Mouse (Mus musculus) limb, embryonic 12.5 days (tissue): ENCODE measurements around the gene Mcee. TPM values are rescaled to one million over a fixed set of nuclear protein-coding genes. Genes with fewer than 3 reads are reported as not detected.

Experiments used
- ATAC-seq: fragments of 200-750 bp; cut with Nextera tagmentation; 2 replicates; pipeline ENCODE4 v1.8.0; 2017; ENCODE audit warnings: low read depth, moderate TSS enrichment; ENCODE audit not compliant: insufficient number of reproducible peaks, insufficient read depth, low FRiP score, low TSS enrichment
- H3K27ac ChIP-seq: fragments of 300-500 bp; sonication (generic); 2 replicates; pipeline ENCODE4 v1.5.1; 2016; ENCODE audit warnings: mild to moderate bottlenecking, moderate library complexity
- H3K27me3 ChIP-seq: fragments of 300-500 bp; sonication (generic); 2 replicates; pipeline ENCODE4 v1.6.1; 2016; ENCODE audit warnings: mild to moderate bottlenecking, moderate library complexity
- H3K36me3 ChIP-seq: fragments of 300-500 bp; sonication (generic); 2 replicates; pipeline ENCODE4 v1.6.1; 2016; ENCODE audit warnings: mild to moderate bottlenecking, moderate library complexity
- H3K4me1 ChIP-seq: fragments of 300-500 bp; sonication (generic); replicated peaks from 2 replicates; pipeline ENCODE4 v1.6.1; 2016
- H3K4me2 ChIP-seq: fragments of 300-500 bp; sonication (generic); 2 replicates; pipeline ENCODE4 v1.6.1; 2016; ENCODE audit warnings: mild to moderate bottlenecking, moderate library complexity
- H3K4me3 ChIP-seq: fragments of 300-500 bp; sonication (generic); replicated peaks from 2 replicates; pipeline ENCODE4 v1.5.1; 2016; ENCODE audit warnings: mild to moderate bottlenecking
- H3K9ac ChIP-seq: fragments of 300-500 bp; sonication (generic); replicated peaks from 2 replicates; pipeline ENCODE4 v1.6.1; 2016; ENCODE audit warnings: mild to moderate bottlenecking, moderate library complexity
- H3K9me3 ChIP-seq: fragments of 300-500 bp; sonication (generic); 2 replicates; pipeline ENCODE4 v1.6.1; 2016; ENCODE audit warnings: mild to moderate bottlenecking, moderate library complexity
- WGBS: fragments of 180-500 bp; shearing (Covaris S2); methylation state at CpG from one replicate; pipeline ENCODE4 v1.1.7; 2016; 5-methylcytosine and 5-hydroxymethylcytosine counted together
- polyA plus RNA-seq: library from polyadenylated mRNA; unstranded; fragments of >200 nt; fragmentation: Nextera tagmentation; extraction: Ambion mirVana; gene quantifications from 2 replicates; pipeline ENCODE4 v1.2.1, GENCODE M21; 2016

Gene Mcee
- polyA plus RNA-seq, 1 experiment from 2014 or later, result 47.0 TPM

- H3K27me3 ChIP-seq, result no peaks in the 10 kb centered on the region
- H3K9me3 ChIP-seq, result no peaks in the 10 kb centered on the region
- 74% methylated on average over 5 of the region's 5 CpGs for WGBS
- no peak for ATAC-seq
- H3K9ac ChIP-seq, result no peak overlapping the region
- no peaks in the 10 kb centered on the region for H3K36me3 ChIP-seq
- H3K4me3 ChIP-seq, result no peak overlapping the region
- no peaks in the 10 kb centered on the region for H3K4me1 ChIP-seq
- no peak overlapping the region for H3K4me2 ChIP-seq
- H3K27ac ChIP-seq, result no peak overlapping the region
Observed at GRCm38 (mm10) chr7:64439595-64440518, 47.5 kb downstream of the Mcee start.

GRCm38 (mm10) chr7:64440519-64440918, 48.1 kb downstream of the Mcee start:
- Histone ChIP-seq H3K9me3 (no peaks in the 10 kb centered on the region), H3K27ac (no peak overlapping the region), H3K27me3 (no peaks in the 10 kb centered on the region), H3K4me1 (no peaks in the 10 kb centered on the region), H3K36me3 (no peaks in the 10 kb centered on the region), H3K4me3 (no peak overlapping the region), H3K4me2 (no peak overlapping the region), H3K9ac (no peak overlapping the region)
- ATAC-seq, result no peak
- 74% methylated on average over 8 of the region's 8 CpGs for WGBS

DNA sequence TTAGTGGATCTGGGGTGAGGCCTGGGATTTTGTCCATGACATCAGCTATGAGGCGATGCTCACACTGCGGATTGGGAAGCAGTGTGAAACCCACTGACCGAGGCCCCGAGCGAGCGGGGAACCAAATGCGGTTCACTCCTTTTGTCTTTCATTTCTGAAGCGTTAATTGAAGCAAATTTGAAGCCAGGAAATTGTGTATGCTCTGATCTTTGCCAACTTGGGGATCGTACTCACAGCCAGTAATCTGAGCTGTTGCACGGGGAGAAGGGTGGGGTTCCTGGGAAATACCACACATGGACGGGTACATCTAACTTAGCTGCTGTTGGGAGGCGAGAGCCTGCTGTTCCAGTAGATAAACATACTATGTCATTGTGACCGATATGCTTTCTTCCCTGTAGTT, 58.2 kb downstream of the Mcee start:
- Histone ChIP-seq H3K27me3 (no peaks in the 10 kb centered on the region), H3K4me1 (no peaks in the 10 kb centered on the region)
- 89% methylated on average over 13 of the region's 13 CpGs for WGBS

GRCm38 (mm10) chr7:64451441-64451840, 59.0 kb downstream of the Mcee start:
- Histone ChIP-seq H3K4me1 (no peaks in the 10 kb centered on the region), H3K4me3 (no peak overlapping the region), H3K9me3 (no peaks in the 10 kb centered on the region), H3K9ac (no peak overlapping the region), H3K27me3 (no peaks in the 10 kb centered on the region), H3K4me2 (no peak overlapping the region), H3K27ac (no peak overlapping the region), H3K36me3 (no peaks in the 10 kb centered on the region)
- ATAC-seq, result no peak
- 76% methylated on average over 4 of the region's 4 CpGs for WGBS

More for the DNA sequence above, 58.2 kb downstream of the Mcee start:
- no peak overlapping the region for H3K4me3 ChIP-seq
- no peak overlapping the region for H3K9ac ChIP-seq
- no peaks in the 10 kb centered on the region for H3K9me3 ChIP-seq
- H3K27ac ChIP-seq, result no peak overlapping the region
- ATAC-seq, result no peak
- no peaks in the 10 kb centered on the region for H3K36me3 ChIP-seq
- no peak overlapping the region for H3K4me2 ChIP-seq

DNA sequence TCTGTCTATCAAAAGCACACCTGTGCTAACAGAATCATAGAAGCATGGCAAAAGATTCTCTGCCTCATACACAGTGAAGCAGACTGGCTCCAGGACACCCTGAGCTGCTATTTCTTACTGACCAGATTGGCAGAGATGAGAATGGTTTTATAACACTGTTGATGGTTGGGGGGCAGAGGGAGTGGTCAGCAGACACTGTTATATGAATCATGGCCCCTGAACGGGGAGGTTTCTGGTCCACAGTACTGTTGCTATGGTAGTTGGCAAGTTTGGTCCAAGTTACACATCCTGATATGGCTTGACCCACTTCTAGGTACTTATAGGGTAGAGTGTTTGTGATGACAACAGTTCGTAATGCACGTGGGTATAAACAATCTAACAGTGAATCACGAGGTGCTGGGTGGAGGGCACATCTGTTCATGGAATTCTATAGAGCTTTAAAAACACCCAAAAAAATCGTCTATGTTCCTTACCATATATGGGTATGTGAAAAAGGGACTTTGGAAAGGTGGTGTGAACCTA, 59.5 kb downstream of the Mcee start:
- Histone ChIP-seq H3K9me3 (no peaks in the 10 kb centered on the region), H3K9ac (no peak overlapping the region), H3K4me2 (no peak overlapping the region), H3K4me3 (no peak overlapping the region), H3K27ac (no peak overlapping the region), H3K4me1 (no peaks in the 10 kb centered on the region), H3K36me3 (no peaks in the 10 kb centered on the region), H3K27me3 (no peaks in the 10 kb centered on the region)
- 78% methylated on average over 5 of the region's 5 CpGs for WGBS
- no peak for ATAC-seq

DNA sequence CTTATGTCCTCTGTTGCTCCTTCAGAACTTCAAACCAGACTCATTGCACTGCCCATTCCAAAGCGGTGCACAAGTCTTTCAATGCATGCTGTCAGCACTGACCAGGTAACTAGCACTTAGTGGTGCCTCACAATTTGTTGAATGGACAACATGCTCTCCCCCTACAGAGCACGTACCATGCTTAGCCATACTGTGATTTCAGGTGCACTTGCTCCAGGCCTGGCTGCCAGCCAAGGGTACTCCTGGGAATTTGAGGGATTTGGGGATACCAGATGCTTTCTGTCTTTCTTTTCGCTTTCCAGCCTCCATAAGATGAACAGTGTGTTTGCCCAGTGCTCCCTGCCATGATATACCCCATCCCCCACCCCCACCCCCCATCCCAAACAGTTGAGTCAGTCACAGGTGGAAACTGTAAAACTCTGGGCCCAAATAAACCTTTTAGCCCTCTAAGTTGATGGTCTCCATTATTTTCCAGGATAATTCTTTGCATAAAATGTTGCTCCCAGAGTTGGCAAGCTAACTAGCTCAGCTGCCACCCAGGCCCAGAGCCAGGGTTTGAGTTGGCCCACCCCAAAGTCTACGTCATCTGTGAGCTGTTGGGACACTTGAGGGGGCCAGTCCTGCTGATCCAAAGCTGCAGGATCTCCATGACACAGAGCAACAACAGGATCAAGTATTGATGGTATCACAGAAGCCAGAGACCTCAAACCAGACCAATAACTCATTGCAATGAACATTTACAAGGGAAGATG, 60.2 kb downstream of the Mcee start:
- H3K27ac ChIP-seq, result no peak overlapping the region
- no peaks in the 10 kb centered on the region for H3K4me1 ChIP-seq
- no peaks in the 10 kb centered on the region for H3K36me3 ChIP-seq
- H3K4me2 ChIP-seq, result no peak overlapping the region
- H3K27me3 ChIP-seq, result no peaks in the 10 kb centered on the region
- H3K9me3 ChIP-seq, result no peaks in the 10 kb centered on the region
- no peak overlapping the region for H3K4me3 ChIP-seq
- no peak overlapping the region for H3K9ac ChIP-seq
- no peak for ATAC-seq
- 71% methylated on average over 4 of the region's 4 CpGs for WGBS

DNA sequence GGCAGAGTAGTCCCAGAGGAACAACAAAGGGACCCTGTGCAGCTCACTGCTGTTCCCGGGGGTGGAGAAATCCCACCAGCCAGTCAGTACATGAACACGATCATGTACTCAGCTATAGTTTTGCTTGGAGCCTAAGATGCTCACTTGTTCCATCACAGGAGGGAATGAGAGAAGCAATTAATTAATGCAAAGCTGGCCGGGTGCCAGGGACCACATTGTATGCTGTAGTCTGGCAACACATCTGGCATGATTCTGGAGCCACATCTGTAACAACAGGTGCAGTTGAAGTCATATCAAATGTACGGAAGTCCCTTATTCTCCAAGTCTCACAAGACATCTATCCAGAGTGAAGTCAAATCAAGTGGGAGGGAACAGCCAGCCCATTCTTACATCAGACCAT, 63.8 kb downstream of the Mcee start:
- Histone ChIP-seq H3K27ac (no peak overlapping the region), H3K36me3 (no peaks in the 10 kb centered on the region), H3K9me3 (no peaks in the 10 kb centered on the region), H3K4me1 (no peaks in the 10 kb centered on the region), H3K27me3 (no peaks in the 10 kb centered on the region), H3K4me2 (no peak overlapping the region), H3K4me3 (no peak overlapping the region), H3K9ac (no peak overlapping the region)
- no peak for ATAC-seq
- WGBS, result 84% methylated on average over 4 of the region's 4 CpGs

- Histone ChIP-seq H3K36me3 (no peaks in the 10 kb centered on the region), H3K4me3 (no peak overlapping the region), H3K9ac (no peak overlapping the region), H3K27me3 (no peaks in the 10 kb centered on the region), H3K9me3 (no peaks in the 10 kb centered on the region), H3K4me1 (no peaks in the 10 kb centered on the region), H3K27ac (no peak overlapping the region), H3K4me2 (no peak overlapping the region)
- ATAC-seq, result no peak
- 85% methylated on average over 3 of the region's 3 CpGs for WGBS
Observed at GRCm38 (mm10) chr7:64456676-64457075, 64.3 kb downstream of the Mcee start.

- 91% methylated on average over 2 of the region's 2 CpGs for WGBS
- Histone ChIP-seq H3K36me3 (no peaks in the 10 kb centered on the region), H3K9ac (no peak overlapping the region), H3K4me2 (no peak overlapping the region), H3K27me3 (no peaks in the 10 kb centered on the region), H3K27ac (no peak overlapping the region), H3K4me1 (no peaks in the 10 kb centered on the region), H3K9me3 (no peaks in the 10 kb centered on the region), H3K4me3 (no peak overlapping the region)
- ATAC-seq, result no peak
Observed at GRCm38 (mm10) chr7:64457811-64458210, 65.4 kb downstream of the Mcee start.
